Mouse (Mus musculus): ENCODE measurements around the gene Sucnr1.
A peak's percentile ranks its signal among the peaks of the same experiment; 100 is the strongest.
"Not testable (repeated sequence)": the region's sequence is repeated elsewhere in the genome, so short reads cannot be mapped to it uniquely, and the experiment has no call there.

Sucnr1 gene

GRCm38 (mm10) chr3:60081648-60082047 lies at the start of gene Sucnr1:
Sucnr1 (plus strand) TSS chr3:60081869.
- DNase-seq (ENCODE audit: low read depth, low spot score), result peak; percentile 2

GRCm38 (mm10) chr3:60046221-60046913 lies 35.3 kb upstream of the Sucnr1 start:
- DNase-seq (ENCODE audit: low read depth, low spot score), result no peak

GRCm38 (mm10) chr3:60053231-60053927 lies 28.3 kb upstream of the Sucnr1 start:
- no peak for DNase-seq (ENCODE audit: low read depth, low spot score)

GRCm38 (mm10) chr3:60053931-60054330 lies 27.7 kb upstream of the Sucnr1 start:
- no peak for DNase-seq (ENCODE audit: low read depth, low spot score)

- peak; percentile 13 for DNase-seq (ENCODE audit: low read depth, low spot score)
These were observed 25.2 kb upstream of the Sucnr1 start for GRCm38 (mm10) chr3:60056451-60056850.

- DNase-seq (ENCODE audit: low read depth, low spot score), result no peak
These were observed 24.4 kb upstream of the Sucnr1 start for GRCm38 (mm10) chr3:60057070-60057808.

- no peak for DNase-seq (ENCODE audit: low read depth, low spot score)
These were observed 23.9 kb upstream of the Sucnr1 start for GRCm38 (mm10) chr3:60057809-60058082.

- DNase-seq (ENCODE audit: low read depth, low spot score), result no peak
These were observed 2.7 kb upstream of the Sucnr1 start for GRCm38 (mm10) chr3:60078883-60079415.

- peak; percentile 21 for DNase-seq (ENCODE audit: low read depth, low spot score)
These were observed 1.1 kb upstream of the Sucnr1 start for GRCm38 (mm10) chr3:60080572-60080971.

- DNase-seq (ENCODE audit: low read depth, low spot score), result no peak
These were observed 1.1 kb downstream of the Sucnr1 start for GRCm38 (mm10) chr3:60082746-60083145.

GRCm38 (mm10) chr3:60085729-60086128 lies 4.1 kb downstream of the Sucnr1 start:
- DNase-seq (ENCODE audit: low read depth, low spot score), result no peak

- DNase-seq (ENCODE audit: low read depth, low spot score), result no peak
These were observed 9.7 kb downstream of the Sucnr1 start for GRCm38 (mm10) chr3:60091321-60091720.

GRCm38 (mm10) chr3:60094386-60095156 lies 12.9 kb downstream of the Sucnr1 start:
- no peak for DNase-seq (ENCODE audit: low read depth, low spot score)

GRCm38 (mm10) chr3:60096941-60097340 lies 15.3 kb downstream of the Sucnr1 start:
- no peak for DNase-seq (ENCODE audit: low read depth, low spot score)

GRCm38 (mm10) chr3:60097485-60097884 lies 15.8 kb downstream of the Sucnr1 start:
- no peak for DNase-seq (ENCODE audit: low read depth, low spot score)

- no peak for DNase-seq (ENCODE audit: low read depth, low spot score)
These were observed 16.9 kb downstream of the Sucnr1 start for GRCm38 (mm10) chr3:60098521-60098920.

GRCm38 (mm10) chr3:60104462-60105109 lies 22.9 kb downstream of the Sucnr1 start:
- no peak for DNase-seq (ENCODE audit: low read depth, low spot score)

GRCm38 (mm10) chr3:60106446-60106845 lies 24.8 kb downstream of the Sucnr1 start:
- not testable (repeated sequence) for DNase-seq (ENCODE audit: low read depth, low spot score)

GRCm38 (mm10) chr3:60107736-60108135 lies 26.1 kb downstream of the Sucnr1 start:
- DNase-seq (ENCODE audit: low read depth, low spot score), result no peak

GRCm38 (mm10) chr3:60108815-60109214 lies 27.1 kb downstream of the Sucnr1 start:
- no peak for DNase-seq (ENCODE audit: low read depth, low spot score)

- DNase-seq (ENCODE audit: low read depth, low spot score), result no peak
These were observed 29.6 kb downstream of the Sucnr1 start for GRCm38 (mm10) chr3:60111135-60111710.

Data from telencephalon, adult 2 months (tissue).